Mouse (Mus musculus) MEL (cell line): Measurements from ENCODE around the gene Ncstn.

ENCODE experiments used
- CTCF ChIP-seq, 3 experiments: IDR thresholded peaks in 2 of 3; conservative IDR thresholded peaks in 1 of 3; 2 replicates each; pipeline ENCODE4 v1.5.1; 2011 to 2012; ENCODE audit warnings: low read length in 3 of 3, low read depth in 2 of 3, mild to moderate bottlenecking in 2 of 3, improper control_type of control experiment in 1 of 3, inconsistent platforms in 1 of 3, mixed read lengths in 1 of 3, moderate library complexity in 1 of 3; ENCODE audit not compliant: control insufficient read depth in 1 of 3, insufficient read depth in 1 of 3, poor library complexity in 1 of 3, severe bottlenecking in 1 of 3
- GATA1 ChIP-seq: IDR thresholded peaks from 2 replicates; pipeline ENCODE4 v1.6.1; 2011; ENCODE audit warnings: low read depth, low read length, improper control_type of control experiment
- MAZ ChIP-seq: IDR thresholded peaks from 2 replicates; pipeline ENCODE4 v1.6.1; 2012; ENCODE audit warnings: low read depth, mild to moderate bottlenecking, inconsistent platforms, low read length, improper control_type of control experiment
- MYC ChIP-seq: IDR thresholded peaks from 2 replicates; pipeline ENCODE4 v1.6.1; 2011; ENCODE audit warnings: low read depth, mild to moderate bottlenecking, low read length, improper control_type of control experiment, moderate library complexity
- POLR2AphosphoS5 ChIP-seq: IDR thresholded peaks from 2 replicates; pipeline ENCODE4 v1.6.1; 2012; ENCODE audit warnings: low read depth, borderline replicate concordance, mild to moderate bottlenecking, inconsistent platforms, low read length, moderate library complexity, mixed read lengths
- TAL1 ChIP-seq: IDR thresholded peaks from 2 replicates; pipeline ENCODE4 v1.6.1; 2012; ENCODE audit warnings: mild to moderate bottlenecking, inconsistent platforms, low read length, moderate library complexity, mixed read lengths

DNA sequence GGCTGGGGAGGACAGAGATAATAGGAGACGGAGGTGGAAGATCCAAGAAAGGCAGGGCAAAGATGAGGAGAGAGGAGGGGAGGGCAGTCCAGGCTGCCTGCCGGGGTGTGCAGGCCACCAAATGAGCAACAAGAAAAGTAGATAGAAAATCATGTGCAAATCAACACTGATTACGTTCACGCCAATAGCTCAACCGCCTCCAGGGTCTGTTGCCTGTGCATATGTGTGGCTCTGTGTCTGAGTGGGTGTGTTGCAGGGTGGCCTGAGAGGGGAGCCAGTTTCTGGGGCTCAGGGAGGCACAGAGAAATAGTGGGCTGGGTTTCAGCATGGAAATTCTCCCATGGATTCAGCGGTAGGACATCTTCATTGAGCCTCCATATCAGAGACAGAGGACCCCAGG is 24.3 kb downstream of the Ncstn start:
- no peak for TF ChIP-seq MYC
- TF ChIP-seq MAZ = no peak
- no peak for TF ChIP-seq CTCF (IDR thresholded peaks at IDR 0.05 in 2 of 3, conservative IDR thresholded peaks at IDR 0.05 in 1 of 3; ENCODE audit: control insufficient read depth in 1 of 3, insufficient read depth in 1 of 3, low read depth in 2 of 3, low read length in 3 of 3, poor library complexity in 1 of 3, severe bottlenecking in 1 of 3)
- no peak for TF ChIP-seq POLR2AphosphoS5
- TF ChIP-seq GATA1 = no peak
- no peak for TF ChIP-seq TAL1
